Mouse (Mus musculus): Measurements from ENCODE around the gene Zfp174. TPM values are rescaled to one million over a fixed set of nuclear protein-coding genes. Genes with fewer than 3 reads are reported as not detected.

The Zfp174 gene
- total RNA-seq, 2 experiments from 2014 or later: 1.5 to 1.7 TPM

DNA sequence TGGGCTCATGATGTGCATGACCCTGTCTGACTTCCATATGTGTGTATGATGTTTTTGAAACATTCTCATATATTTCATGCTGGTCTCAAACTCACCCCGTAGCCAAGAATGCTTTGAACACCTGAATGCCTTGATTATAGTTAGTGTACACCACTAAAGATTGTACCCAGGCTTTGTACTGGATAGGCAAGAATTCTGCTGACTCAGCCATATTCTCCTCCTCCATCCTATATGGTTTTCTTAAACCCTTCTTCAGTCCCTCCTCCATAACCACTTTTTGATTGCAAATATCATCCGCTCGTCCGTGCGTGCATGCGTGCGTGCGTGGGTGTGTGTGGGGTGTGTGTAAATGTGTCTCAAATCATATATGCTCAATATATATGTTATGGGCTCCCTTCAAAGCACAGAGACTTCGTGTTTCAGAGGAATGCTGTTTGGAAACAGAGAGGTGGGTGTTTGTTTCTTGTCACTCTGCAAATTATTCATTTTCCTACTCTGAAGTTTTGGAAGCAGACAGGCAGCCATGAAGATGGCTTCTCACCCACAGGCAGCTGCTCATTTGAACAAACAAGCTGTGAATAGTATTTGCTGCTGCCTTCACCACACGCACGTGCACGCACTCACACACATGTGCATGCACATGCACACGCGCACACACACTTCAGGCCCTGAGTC is 44.7 kb downstream of the Zfp174 start:
- no peak for DNase-seq
- Histone ChIP-seq H3K4me3 (no peak overlapping the region), H3K27ac (no peak overlapping the region)
- intact Hi-C loops (cut with DNase I): no loop called here
- TF ChIP-seq CTCF (IDR thresholded peaks at IDR 0.05): no peak

DNA sequence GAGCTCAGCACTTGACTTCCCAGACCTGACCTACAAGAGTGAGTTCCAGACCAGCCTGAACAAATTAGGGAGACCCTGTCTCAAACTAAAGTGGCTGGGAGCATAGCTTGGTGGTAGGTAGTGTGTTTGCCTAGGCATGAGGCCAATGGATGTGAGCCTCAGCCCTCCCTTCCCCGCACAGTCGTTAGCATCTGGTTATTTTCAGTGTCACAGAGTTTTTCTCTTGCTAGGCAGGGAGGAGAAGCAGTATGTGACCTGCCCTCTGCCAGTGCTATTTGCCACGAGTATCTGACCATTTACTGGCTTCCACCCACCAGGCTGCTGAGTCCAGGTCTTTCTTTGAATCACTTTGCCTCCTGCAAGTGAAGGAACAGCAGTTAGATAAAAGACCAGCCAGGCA is 46.7 kb downstream of the Zfp174 start:
- intact Hi-C loops (cut with DNase I): no loop called here
- H3K27ac ChIP-seq: peak overlapping the region; percentile 69
- DNase-seq: no peak
- TF ChIP-seq CTCF (IDR thresholded peaks at IDR 0.05): no peak
- H3K4me3 ChIP-seq: no peak overlapping the region

- Histone ChIP-seq H3K4me3 (peak overlapping the region; percentile 35), H3K27ac (peak overlapping the region; percentile 69)
- intact Hi-C loops (cut with DNase I): no loop called here
- no peak for TF ChIP-seq CTCF (IDR thresholded peaks at IDR 0.05)
- DNase-seq: peak; percentile 48
Observed at GRCm38 (mm10) chr16:3895173-3895792, 48.2 kb downstream of the Zfp174 start.

DNA sequence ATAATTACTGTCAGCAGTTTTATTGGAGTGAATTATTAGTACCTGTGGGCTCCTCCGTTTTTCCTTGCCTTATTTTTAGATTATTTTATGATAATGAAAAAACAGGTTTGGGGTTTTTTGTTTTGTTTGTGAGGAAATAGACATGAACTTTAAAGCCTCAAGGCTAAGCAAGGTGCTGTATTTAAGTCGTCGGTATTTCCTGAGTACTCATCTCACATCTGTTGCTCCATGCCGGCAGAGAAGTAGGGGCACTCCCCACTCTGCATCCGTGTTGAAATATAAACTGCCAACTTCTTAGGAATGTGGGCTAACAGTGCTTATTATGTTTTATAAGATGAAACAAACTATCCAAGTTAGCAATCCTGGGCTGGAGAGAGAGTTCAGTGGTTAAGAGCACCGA is 49.0 kb downstream of the Zfp174 start:
- DNase-seq: no peak
- intact Hi-C loops (cut with DNase I): no loop called here
- TF ChIP-seq CTCF (IDR thresholded peaks at IDR 0.05): no peak
- Histone ChIP-seq H3K4me3 (no peak overlapping the region; the same call in 1 of the 2 replicates), H3K27ac (peak overlapping the region; percentile 69; the same call in 1 of the 2 replicates)

GRCm38 (mm10) chr16:3896553-3896952 is 49.5 kb downstream of the Zfp174 start:
- H3K27ac ChIP-seq: no peak overlapping the region; the same call in 1 of the 2 replicates
- intact Hi-C loops (cut with DNase I): no loop called here
- no peak for TF ChIP-seq CTCF (IDR thresholded peaks at IDR 0.05)
- no peak for DNase-seq
- H3K4me3 ChIP-seq: no peak overlapping the region

- intact Hi-C loops (cut with DNase I): loop anchor here (2.0 kb wide), 1 partner anchor 61 kb away; the partner anchor contains the start of gene Zfp174
- no peak overlapping the region for H3K27ac ChIP-seq
- H3K4me3 ChIP-seq: no peak overlapping the region
- no peak for DNase-seq
- TF ChIP-seq CTCF (IDR thresholded peaks at IDR 0.05): no peak
Observed at GRCm38 (mm10) chr16:3907471-3907870, 60.4 kb downstream of the Zfp174 start.

Other genes with a start within 250 kb of the Zfp174 start
- gene Mefv, start 129.2 kb upstream of the Zfp174 start, total RNA-seq (2021): not detected
- gene Zfp263, start 103.2 kb upstream of the Zfp174 start, total RNA-seq (2021): 1 to 10 TPM; 7.2 to 7.3 TPM
- gene Olfr15, start 16.4 kb upstream of the Zfp174 start, total RNA-seq (2021): not detected
- 10 to 100 TPM; 29.7 to 45.7 TPM for gene Naa60, start 25.1 kb downstream of the Zfp174 start, total RNA-seq (2021)
- gene Zfp597, start 37.3 kb downstream of the Zfp174 start, total RNA-seq (2021): 1 to 10 TPM; 6.3 to 6.6 TPM
- gene Gm20695, start 37.4 kb downstream of the Zfp174 start, total RNA-seq (2021): under 1 TPM in 1 of 2 experiments, not detected in 1; 0.31 TPM
- gene 1700037C18Rik, start 61.4 kb downstream of the Zfp174 start, total RNA-seq (2021): 1 to 10 TPM; 1.9 to 2.0 TPM
- 1 to 10 TPM; 8.0 to 9.1 TPM for gene Cluap1, start 61.5 kb downstream of the Zfp174 start, total RNA-seq (2021)
- 1 to 10 TPM; 1.6 to 4.4 TPM for gene Nlrc3, start 129.4 kb downstream of the Zfp174 start, total RNA-seq (2021)
- 1 to 10 TPM; 8.1 to 10.0 TPM for gene Slx4, start 156.5 kb downstream of the Zfp174 start, total RNA-seq (2021)
- under 1 TPM in 1 of 2 experiments, not detected in 1; 0.82 TPM for gene Dnase1, start 189.7 kb downstream of the Zfp174 start, total RNA-seq (2021)
- gene Trap1, start 230.6 kb downstream of the Zfp174 start, total RNA-seq (2021): 100 to 1,000 TPM; 118 to 132 TPM

Measured in gastrocnemius, adult 2 months (tissue).